Mouse (Mus musculus) limb, embryonic 12.5 days (tissue): ENCODE data around the gene Hnrnpc. TPM values are rescaled to one million over a fixed set of nuclear protein-coding genes. Genes with fewer than 3 reads are reported as not detected.

Experiments
- polyA plus RNA-seq: library from polyadenylated mRNA; unstranded; fragments of >200 nt; fragmentation: Nextera tagmentation; extraction: Ambion mirVana; gene quantifications from 2 replicates; pipeline ENCODE4 v1.2.1, GENCODE M21; 2016

Hnrnpc gene
- polyA plus RNA-seq, 1 experiment from 2014 or later = 869 TPM

Other genes with a start within 250 kb of the Hnrnpc start
- gene Mettl17, start 219.2 kb downstream of the Hnrnpc start, polyA plus RNA-seq = 59.9 and 64.0 TPM in 2 replicates
- gene Slc39a2, start 211.1 kb downstream of the Hnrnpc start, polyA plus RNA-seq = 0.48 and 0.74 TPM in 2 replicates
- 35.4 and 35.7 TPM in 2 replicates for gene Ndrg2, start 189.9 kb downstream of the Hnrnpc start, polyA plus RNA-seq
- gene Tppp2, start 185.6 kb downstream of the Hnrnpc start, polyA plus RNA-seq = not detected in 2 replicates
- gene Rnase13, start 181.3 kb downstream of the Hnrnpc start, polyA plus RNA-seq = not detected in 2 replicates
- gene Arhgef40, start 119.3 kb downstream of the Hnrnpc start, polyA plus RNA-seq = 241 and 253 TPM in 2 replicates
- gene Tmem253, start 88.4 kb downstream of the Hnrnpc start, polyA plus RNA-seq = 1.00 and 1.2 TPM in 2 replicates
- 51.7 and 60.9 TPM in 2 replicates for gene Zfp219, start 83.3 kb downstream of the Hnrnpc start, polyA plus RNA-seq
- not detected in 2 replicates for gene Olfr221, start 61.6 kb downstream of the Hnrnpc start, polyA plus RNA-seq
- 72.7 and 84.1 TPM in 2 replicates for gene Rpgrip1, start 6.7 kb upstream of the Hnrnpc start, polyA plus RNA-seq
- 83.2 and 84.7 TPM in 2 replicates for gene Supt16, start 93.4 kb upstream of the Hnrnpc start, polyA plus RNA-seq
- 49.6 and 53.7 TPM in 2 replicates for gene Chd8, start 153.8 kb upstream of the Hnrnpc start, polyA plus RNA-seq
- 47.2 and 51.3 TPM in 2 replicates for gene Tox4, start 175.1 kb upstream of the Hnrnpc start, polyA plus RNA-seq
- 23.2 and 23.5 TPM in 2 replicates for gene Rab2b, start 175.5 kb upstream of the Hnrnpc start, polyA plus RNA-seq
- gene Mettl3, start 201.1 kb upstream of the Hnrnpc start, polyA plus RNA-seq = 59.9 and 61.0 TPM in 2 replicates
- 30.9 and 33.7 TPM in 2 replicates for gene Sall2, start 224.7 kb upstream of the Hnrnpc start, polyA plus RNA-seq